In genomic region chr4:124396566-124397283, GRCm38 (mm10) we compare ENCODE assay signal across 11 mouse cellular contexts.
DNase-seq lines count a peak whose midpoint lies in the region; ATAC-seq and TF ChIP-seq lines count a peak whose summit lies in the region.
"Had no signal": no experiment of that assay in that cellular context is flagged by ENCODE, and none has a peak within 500 bp of the region (broad histone marks: within the 10 kb centered on the region; RNA-seq: fewer than 3 reads in every experiment).

No protein-coding gene starts in this region.

- 35% methylated on average over 13 of the region's 13 CpGs for WGBS in lung, postnatal 0 days
- WGBS in hindbrain, embryonic 14.5 days = 56% methylated on average over 13 of the region's 13 CpGs

- TF ChIP-seq CTCF in lung, postnatal 0 days (IDR thresholded peaks at IDR 0.05) = 0 out of 2 replicates have a peak, but pooled peaks have one; percentile 9
- peak; percentile 58 for TF ChIP-seq CTCF in layer of hippocampus, adult 2 months (conservative IDR thresholded peaks at IDR 0.05)

- no peak overlapping the region for H3K9ac ChIP-seq in lung, postnatal 0 days (replicated peaks; ENCODE audit: low read depth)
- no peak overlapping the region for H3K9ac ChIP-seq in hindbrain, embryonic 14.5 days
- H3K9ac ChIP-seq: liver, embryonic 12.5 days had no signal

- H3K36me3 ChIP-seq in lung, postnatal 0 days (ENCODE audit: insufficient read depth, low read length) = no peaks in the 10 kb centered on the region
- no peaks in the 10 kb centered on the region for H3K36me3 ChIP-seq in hindbrain, embryonic 14.5 days (replicated peaks; ENCODE audit: control insufficient read depth, insufficient read depth)
- H3K36me3 ChIP-seq: liver, embryonic 12.5 days had no signal

- no peaks in the 10 kb centered on the region for H3K9me3 ChIP-seq in lung, postnatal 0 days (ENCODE audit: low read length)
- H3K9me3 ChIP-seq in hindbrain, embryonic 14.5 days (ENCODE audit: control insufficient read depth, low read length) = no peaks in the 10 kb centered on the region
- H3K9me3 ChIP-seq: liver, embryonic 12.5 days had no signal

- ATAC-seq in lung, postnatal 0 days = no peak
- ATAC-seq in hindbrain, embryonic 14.5 days (ENCODE audit: low FRiP score) = no peak
- no peak for ATAC-seq in activated CD4-positive, CD25-positive, alpha-beta regulatory T cell, adult 4 months
- ATAC-seq: liver, embryonic 12.5 days had no signal

- no peak overlapping the region for H3K4me2 ChIP-seq in lung, postnatal 0 days (replicated peaks; ENCODE audit: low read depth, low read length)
- H3K4me2 ChIP-seq in hindbrain, embryonic 14.5 days (replicated peaks) = no peak overlapping the region
- H3K4me2 ChIP-seq: liver, embryonic 12.5 days; midbrain, embryonic 11.5 days had no signal

- no peak overlapping the region for H3K4me3 ChIP-seq in lung, postnatal 0 days (ENCODE audit: low read depth, low read length)
- no peak overlapping the region for H3K4me3 ChIP-seq in layer of hippocampus, adult 2 months
- H3K4me3 ChIP-seq in hindbrain, embryonic 14.5 days (replicated peaks; ENCODE audit: low read length) = no peak overlapping the region
- H3K4me3 ChIP-seq: liver, embryonic 12.5 days had no signal

- peak; percentile 11 for DNase-seq in adrenal gland, adult 2 months
- no peak for DNase-seq in adrenal gland, postnatal 4 days (ENCODE audit: low spot score in 2 of 2)
- no peak for DNase-seq in lung, postnatal 0 days (ENCODE audit: low spot score)
- no peak for DNase-seq in lung, postnatal 25 days (ENCODE audit: low spot score)
- peak; percentile 49 to 70 for DNase-seq in layer of hippocampus, adult 2 months (ENCODE audit: low spot score in 2 of 2)
- DNase-seq in right cerebral cortex, postnatal 10 days (ENCODE audit: low spot score in 2 of 2) = peak; percentile 74 to 84
- DNase-seq in hindbrain, embryonic 14.5 days (ENCODE audit: low spot score) = no peak
- DNase-seq: kidney, adult 8-10 months had no signal

- H3K4me1 ChIP-seq in lung, postnatal 0 days (ENCODE audit: insufficient read depth, low read depth, low read length) = no peaks in the 10 kb centered on the region
- H3K4me1 ChIP-seq in hindbrain, embryonic 14.5 days (replicated peaks; ENCODE audit: control insufficient read depth, insufficient read depth, low read length) = peaks cover 9% of the 10 kb centered on the region
- H3K4me1 ChIP-seq: liver, embryonic 12.5 days had no signal

- TF ChIP-seq EP300 in lung, postnatal 0 days (IDR thresholded peaks at IDR 0.05) = no peak

- no peaks in the 10 kb centered on the region for H3K27me3 ChIP-seq in lung, postnatal 0 days (replicated peaks; ENCODE audit: insufficient read depth, low read length)
- peaks cover 40% of the 10 kb centered on the region; the same call in 1 of the 2 replicates for H3K27me3 ChIP-seq in hindbrain, embryonic 14.5 days (ENCODE audit: control insufficient read depth, insufficient read depth, low read length)

- H3K27ac ChIP-seq in lung, postnatal 0 days (ENCODE audit: low read length) = no peak overlapping the region
- no peak overlapping the region for H3K27ac ChIP-seq in layer of hippocampus, adult 2 months
- H3K27ac ChIP-seq in hindbrain, embryonic 14.5 days = no peak overlapping the region
- H3K27ac ChIP-seq: liver, embryonic 12.5 days had no signal

Comparison
In these comparisons a context has a peak if more than half of its experiments do, and no peak if none do; other contexts are left out.
1. DNase-seq: peak in adrenal gland, adult 2 months (single experiment), layer of hippocampus, adult 2 months (2 of 2) and right cerebral cortex, postnatal 10 days (2 of 2); none in adrenal gland, postnatal 4 days (0 of 2), lung, postnatal 0 days (single experiment), lung, postnatal 25 days (single experiment) and hindbrain, embryonic 14.5 days (single experiment).